Mouse (Mus musculus): ENCODE measurements around the gene Tmem116.

The Tmem116 gene

GRCm38 (mm10) chr5:121451644-121452025 lies at the start of gene Tmem116:
Gene Tmem116, plus strand, starts transcription at chr5:121451893.
- peak; percentile 46 for DNase-seq

- DNase-seq = peak; percentile 64
Observed at GRCm38 (mm10) chr5:121407856-121408255, 43.8 kb upstream of the Tmem116 start.

- DNase-seq = no peak
Observed at GRCm38 (mm10) chr5:121410975-121411374, 40.7 kb upstream of the Tmem116 start.

- DNase-seq = no peak
Observed at GRCm38 (mm10) chr5:121420721-121421120, 31.0 kb upstream of the Tmem116 start.

GRCm38 (mm10) chr5:121422787-121423186 lies 28.9 kb upstream of the Tmem116 start:
- no peak for DNase-seq

GRCm38 (mm10) chr5:121423297-121423696 lies 28.4 kb upstream of the Tmem116 start:
- DNase-seq = peak; percentile 93

- DNase-seq = no peak
Observed at GRCm38 (mm10) chr5:121428954-121429353, 22.7 kb upstream of the Tmem116 start.

GRCm38 (mm10) chr5:121438131-121438530 lies 13.6 kb upstream of the Tmem116 start:
- no peak for DNase-seq

GRCm38 (mm10) chr5:121438756-121439155 lies 12.9 kb upstream of the Tmem116 start:
- no peak for DNase-seq

GRCm38 (mm10) chr5:121443548-121443947 lies 8.1 kb upstream of the Tmem116 start:
- peak; percentile 80 for DNase-seq

GRCm38 (mm10) chr5:121444870-121445269 lies 6.8 kb upstream of the Tmem116 start:
- DNase-seq = no peak

- peak; percentile 39 for DNase-seq
Observed at GRCm38 (mm10) chr5:121448450-121448849, 3.2 kb upstream of the Tmem116 start.

- peak; percentile 74 for DNase-seq
Observed at GRCm38 (mm10) chr5:121449976-121450375, 1.7 kb upstream of the Tmem116 start.

GRCm38 (mm10) chr5:121450476-121450875 lies 1.2 kb upstream of the Tmem116 start:
- DNase-seq = peak; percentile 76

GRCm38 (mm10) chr5:121451203-121451602 lies 490 bp upstream of the Tmem116 start:
- peak; percentile 32 for DNase-seq

GRCm38 (mm10) chr5:121452026-121452869 lies 555 bp downstream of the Tmem116 start, which contains the start of gene Erp29:
Gene Erp29, minus strand, starts transcription at chr5:121452506.
- peak; percentile 98 for DNase-seq

- DNase-seq = no peak
Observed at GRCm38 (mm10) chr5:121452906-121453305, 1.2 kb downstream of the Tmem116 start.

GRCm38 (mm10) chr5:121453743-121454502 lies 2.2 kb downstream of the Tmem116 start:
- no peak for DNase-seq

- peak; percentile 36 for DNase-seq
Observed at GRCm38 (mm10) chr5:121454503-121454782, 2.8 kb downstream of the Tmem116 start.

GRCm38 (mm10) chr5:121455510-121456265 lies 4.0 kb downstream of the Tmem116 start:
- no peak for DNase-seq

- DNase-seq = no peak
Observed at GRCm38 (mm10) chr5:121461339-121462170, 9.9 kb downstream of the Tmem116 start.

GRCm38 (mm10) chr5:121462171-121462502 lies 10.4 kb downstream of the Tmem116 start:
- no peak for DNase-seq

GRCm38 (mm10) chr5:121462967-121463366 lies 11.3 kb downstream of the Tmem116 start:
- DNase-seq = peak; percentile 85
